Mouse (Mus musculus) forebrain, embryonic 14.5 days (tissue): ENCODE data around the gene Ptpn9. TPM values are rescaled to one million over a fixed set of nuclear protein-coding genes. Genes with fewer than 3 reads are reported as not detected.
A peak's percentile ranks its signal among the peaks of the same experiment; 100 is the strongest.
"Not testable (repeated sequence)": the region's sequence is repeated elsewhere in the genome, so short reads cannot be mapped to it uniquely, and the experiment has no call there.

ENCODE experiments used
- ATAC-seq: fragments of 200-750 bp; cut with Nextera tagmentation; 2 replicates; pipeline ENCODE4 v1.8.0; 2017; ENCODE audit warnings: mild to moderate bottlenecking, moderate library complexity
- DNase-seq: peaks from one replicate; pipeline ENCODE4 v3.0.0-alpha.2; 2015; ENCODE audit warnings: low spot score
- H3K27ac ChIP-seq: fragments of 300-500 bp; sonication (generic); 2 replicates; pipeline ENCODE4 v1.5.1; 2014; ENCODE audit warnings: low read depth, mild to moderate bottlenecking, control low read depth, low read length, moderate library complexity
- H3K27me3 ChIP-seq: fragments of 300-500 bp; sonication (generic); replicated peaks from 2 replicates; pipeline ENCODE4 v1.6.1; 2014; ENCODE audit warnings: low read length, control low read depth, mixed read lengths; ENCODE audit not compliant: control insufficient read depth, insufficient read depth
- H3K36me3 ChIP-seq: fragments of 300-500 bp; sonication (generic); 2 replicates; pipeline ENCODE4 v1.6.1; 2014; ENCODE audit warnings: low read length, control low read depth; ENCODE audit not compliant: control insufficient read depth, insufficient read depth
- H3K4me1 ChIP-seq: fragments of 300-500 bp; sonication (generic); 2 replicates; pipeline ENCODE4 v1.6.1; 2014; ENCODE audit warnings: antibody characterized with exemption, low read length, control low read depth; ENCODE audit not compliant: control insufficient read depth, insufficient read depth
- H3K4me2 ChIP-seq: fragments of 300-500 bp; sonication (generic); 2 replicates; pipeline ENCODE4 v1.6.1; 2014; ENCODE audit warnings: mild to moderate bottlenecking, control low read depth, low read length
- H3K4me3 ChIP-seq: fragments of 300-500 bp; sonication (generic); 2 replicates; pipeline ENCODE4 v1.5.1; 2014; ENCODE audit warnings: low read depth, low read length, control low read depth
- H3K9ac ChIP-seq: fragments of 300-500 bp; sonication (generic); 2 replicates; pipeline ENCODE4 v1.6.1; 2014; ENCODE audit warnings: mild to moderate bottlenecking, low read length, control low read depth, moderate library complexity
- H3K9me3 ChIP-seq: fragments of 300-500 bp; sonication (generic); replicated peaks from 2 replicates; pipeline ENCODE4 v1.6.1; 2016; ENCODE audit warnings: low read length, control low read depth, mixed read lengths; ENCODE audit not compliant: control insufficient read depth
- WGBS: fragments of 180-500 bp; shearing (Covaris S2); extraction: QIAGEN DNeasy Blood & Tissue Kit; methylation state at CpG from one replicate; pipeline ENCODE4 v1.1.7; 2014; 5-methylcytosine and 5-hydroxymethylcytosine counted together
- polyA plus RNA-seq: library from polyadenylated mRNA; unstranded; fragments of >200 nt; fragmentation: Nextera tagmentation; extraction: Ambion mirVana; gene quantifications from 2 replicates; pipeline ENCODE4 v1.2.1, GENCODE M21; 2014

The Ptpn9 gene
- polyA plus RNA-seq = 27.3 and 28.2 TPM in 2 replicates

GRCm38 (mm10) chr9:56994286-56995197 is at the start of gene Ptpn9:
Gene Ptpn9, plus strand, starts transcription at chr9:56994923.
- peak; percentile 96 for ATAC-seq
- H3K9ac ChIP-seq = peak within 1 kb of the TSS; percentile 96
- H3K9me3 ChIP-seq = no peaks in the 10 kb centered on the region
- 0 out of 2 replicates have a peak, but pooled peaks cover under 1% of the 10 kb centered on the region for H3K36me3 ChIP-seq
- H3K4me3 ChIP-seq = peak within 1 kb of the TSS; percentile 87
- H3K4me2 ChIP-seq = peak within 1 kb of the TSS; percentile 89
- H3K27ac ChIP-seq = peak within 1 kb of the TSS; percentile 93
- 3% methylated on average over 58 of the region's 62 CpGs for WGBS
- DNase-seq = peak; percentile 92
- H3K27me3 ChIP-seq = no peaks in the 10 kb centered on the region
- peaks cover 10% of the 10 kb centered on the region; the same call in 1 of the 2 replicates for H3K4me1 ChIP-seq

GRCm38 (mm10) chr9:56947481-56947880 is 47.2 kb upstream of the Ptpn9 start:
- not testable (repeated sequence) for H3K27ac ChIP-seq, H3K4me3 ChIP-seq, H3K4me2 ChIP-seq, ATAC-seq, H3K27me3 ChIP-seq, H3K4me1 ChIP-seq, H3K9me3 ChIP-seq, H3K36me3 ChIP-seq, H3K9ac ChIP-seq
- WGBS = 24% methylated on average over 3 of the region's 3 CpGs
- DNase-seq = peak; percentile 73

DNA sequence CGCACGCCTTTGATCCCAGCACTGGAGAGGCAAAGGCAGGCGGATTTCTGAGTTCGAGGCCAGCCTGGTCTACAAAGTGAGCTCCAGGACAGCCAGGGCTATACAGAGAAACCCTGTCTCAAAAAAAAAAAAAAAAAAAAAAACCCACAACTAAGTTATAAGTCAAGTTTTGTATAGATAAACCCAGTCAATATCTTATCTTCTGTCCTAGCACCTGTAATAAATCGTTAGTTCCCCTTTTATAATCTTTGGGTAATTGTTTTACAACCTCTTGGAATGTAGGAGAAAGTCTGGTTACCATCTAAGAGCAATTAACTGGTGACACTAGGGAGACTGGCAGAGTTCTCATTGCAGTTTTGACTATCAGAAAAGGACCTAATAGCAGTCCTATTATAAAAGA is 46.0 kb upstream of the Ptpn9 start:
- WGBS = 97% methylated on average over 5 of the region's 5 CpGs
- H3K9me3 ChIP-seq, H3K4me1 ChIP-seq, H3K9ac ChIP-seq, ATAC-seq, H3K4me2 ChIP-seq, H3K36me3 ChIP-seq, H3K4me3 ChIP-seq, H3K27me3 ChIP-seq, DNase-seq, H3K27ac ChIP-seq: not testable (repeated sequence)

- no peaks in the 10 kb centered on the region for H3K27me3 ChIP-seq
- peaks cover 4% of the 10 kb centered on the region; the same call in 1 of the 2 replicates for H3K4me1 ChIP-seq
- peak overlapping the region; percentile 27 for H3K4me3 ChIP-seq
- ATAC-seq (no peak), DNase-seq (peak; percentile 9)
- H3K9ac ChIP-seq = peak overlapping the region; percentile 46; the same call in 1 of the 2 replicates
- H3K4me2 ChIP-seq = peak overlapping the region; percentile 85
- H3K27ac ChIP-seq = no peak overlapping the region
- H3K9me3 ChIP-seq = no peaks in the 10 kb centered on the region
- 36% methylated on average over 13 of the region's 13 CpGs for WGBS
- no peaks in the 10 kb centered on the region for H3K36me3 ChIP-seq
Measured at GRCm38 (mm10) chr9:56949767-56950166, 45.0 kb upstream of the Ptpn9 start.

GRCm38 (mm10) chr9:56950414-56951400 is 44.0 kb upstream of the Ptpn9 start, which contains the start of gene Snupn:
Gene Snupn, plus strand, starts transcription at chr9:56950878.
- H3K4me3 ChIP-seq = peak within 1 kb of the TSS; percentile 61
- ATAC-seq (peak; percentile 100), DNase-seq (peak; percentile 100)
- peak within 1 kb of the TSS; percentile 86 for H3K27ac ChIP-seq
- WGBS = under 1% methylated on average over 50 of the region's 50 CpGs
- peak within 1 kb of the TSS; percentile 74 for H3K9ac ChIP-seq
- peaks cover 4% of the 10 kb centered on the region; the same call in 1 of the 2 replicates for H3K4me1 ChIP-seq
- H3K36me3 ChIP-seq = no peaks in the 10 kb centered on the region
- H3K9me3 ChIP-seq = no peaks in the 10 kb centered on the region
- H3K4me2 ChIP-seq = peak within 1 kb of the TSS; percentile 85
- H3K27me3 ChIP-seq = no peaks in the 10 kb centered on the region

DNA sequence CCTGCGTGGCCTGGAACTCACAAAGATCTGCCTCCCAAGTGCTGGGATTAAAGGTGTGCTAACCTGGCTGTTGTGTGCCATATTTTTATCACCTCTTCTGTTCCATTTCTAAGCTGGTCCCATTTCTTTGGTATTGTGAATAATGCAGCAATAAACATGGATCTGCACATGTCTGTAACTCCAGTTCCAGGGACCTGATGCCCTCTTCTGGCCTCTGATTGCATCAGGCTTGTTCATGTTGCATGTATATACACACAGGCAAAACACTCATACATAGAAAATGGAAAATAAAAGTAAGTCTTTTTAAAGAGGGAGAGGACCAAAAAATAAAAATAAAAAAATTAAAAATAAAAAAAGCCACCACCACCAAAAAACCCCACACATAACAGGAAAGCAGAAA is 41.2 kb upstream of the Ptpn9 start:
- no peak for DNase-seq
- no peak overlapping the region for H3K9ac ChIP-seq
- H3K4me3 ChIP-seq = no peak overlapping the region
- H3K27ac ChIP-seq = no peak overlapping the region
- H3K36me3 ChIP-seq = 0 out of 2 replicates have a peak, but pooled peaks cover 3% of the 10 kb centered on the region
- H3K9me3 ChIP-seq = no peaks in the 10 kb centered on the region
- no peaks in the 10 kb centered on the region for H3K27me3 ChIP-seq
- no peak for ATAC-seq
- WGBS = 93% methylated on average over 1 of the region's 1 CpGs
- H3K4me2 ChIP-seq = no peak overlapping the region
- H3K4me1 ChIP-seq = peaks cover 4% of the 10 kb centered on the region; the same call in 1 of the 2 replicates

GRCm38 (mm10) chr9:56956966-56957675 is 37.6 kb upstream of the Ptpn9 start:
- Histone ChIP-seq H3K27ac (no peak overlapping the region), H3K4me2 (no peak overlapping the region), H3K27me3 (no peaks in the 10 kb centered on the region), H3K4me1 (no peaks in the 10 kb centered on the region), H3K9me3 (no peaks in the 10 kb centered on the region), H3K36me3 (0 out of 2 replicates have a peak, but pooled peaks cover 11% of the 10 kb centered on the region), H3K9ac (no peak overlapping the region), H3K4me3 (no peak overlapping the region)
- no peak for ATAC-seq
- 84% methylated on average over 7 of the region's 7 CpGs for WGBS
- no peak for DNase-seq

DNA sequence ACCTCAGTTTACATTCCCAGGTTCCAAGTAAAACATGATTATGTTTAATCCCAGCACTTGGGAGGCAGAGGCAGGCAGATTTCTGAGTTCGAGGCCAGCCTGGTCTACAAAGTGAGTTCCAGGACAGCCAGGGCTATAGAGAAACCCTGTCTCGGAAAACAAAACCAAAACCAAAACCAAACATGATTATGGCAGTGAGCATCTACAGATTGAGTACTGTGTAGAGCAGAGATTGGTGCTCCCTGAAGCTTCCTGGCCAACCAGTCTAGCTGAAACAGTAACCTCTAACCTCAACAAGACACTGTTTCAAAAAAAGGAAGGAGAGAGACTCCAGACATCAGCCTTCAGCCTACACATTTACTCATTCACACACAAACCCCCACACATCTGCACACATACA is 36.0 kb upstream of the Ptpn9 start:
- no peaks in the 10 kb centered on the region for H3K4me1 ChIP-seq
- no peak overlapping the region for H3K4me3 ChIP-seq
- H3K36me3 ChIP-seq = peaks cover 21% of the 10 kb centered on the region
- H3K9ac ChIP-seq = no peak overlapping the region
- DNase-seq (no peak), ATAC-seq (no peak)
- no peaks in the 10 kb centered on the region for H3K27me3 ChIP-seq
- no peak overlapping the region for H3K4me2 ChIP-seq
- 89% methylated on average over 2 of the region's 2 CpGs for WGBS
- H3K9me3 ChIP-seq = no peaks in the 10 kb centered on the region
- H3K27ac ChIP-seq = no peak overlapping the region
